Mouse (Mus musculus): ENCODE data around the gene Agk.
A peak's percentile ranks its signal among the peaks of the same experiment; 100 is the strongest.

DNA sequence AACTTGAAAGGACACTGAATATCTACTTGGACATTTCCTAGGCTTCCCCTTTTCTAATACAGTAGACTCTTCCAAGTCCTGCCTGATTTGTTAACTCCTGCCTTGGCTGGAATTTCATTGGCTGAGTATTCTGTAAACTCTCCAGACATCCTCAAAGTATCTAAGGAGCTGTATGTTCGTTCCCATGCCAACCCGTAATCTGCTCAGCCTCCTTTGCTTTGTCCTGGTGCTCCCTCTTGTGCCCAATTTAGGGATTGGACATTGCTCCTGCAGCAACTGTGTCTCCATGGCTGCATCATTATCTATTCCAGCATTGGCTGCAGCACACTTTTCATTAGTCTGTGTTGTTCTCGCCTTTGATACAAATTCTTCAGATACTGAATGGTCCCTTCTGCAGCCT, 68.2 kb downstream of the Agk start:
- TF ChIP-seq CTCF (IDR thresholded peaks at IDR 0.05; ENCODE audit: control insufficient read depth, insufficient read depth, insufficient replicate concordance, low read depth, low read length) (peak; percentile 53; the same call in 1 of the 2 replicates), POLR2A (IDR thresholded peaks at IDR 0.05; ENCODE audit: control insufficient read depth, low read depth, low read length) (no peak)
